Comparison of ENCODE assay signal across 11 mouse cellular contexts in genomic region chr19:58759423-58759822, GRCm38 (mm10). TPM values are rescaled to one million over a fixed set of nuclear protein-coding genes. Genes with fewer than 3 reads are reported as not detected.
DNase-seq lines count a peak whose midpoint lies in the region; ATAC-seq and TF ChIP-seq lines count a peak whose summit lies in the region.
"Had no signal": no experiment of that assay in that cellular context is flagged by ENCODE, and none has a peak within 500 bp of the region (broad histone marks: within the 10 kb centered on the region; RNA-seq: fewer than 3 reads in every experiment).

TSS of gene Pnliprp2 (plus strand) at chr19:58759719.

- DNase-seq in midbrain, embryonic 11.5 days (ENCODE audit: low spot score, missing footprints): peak; percentile 12
- peak; percentile 31 for DNase-seq in liver, adult 2 months (ENCODE audit: extremely low read depth, low read depth, low spot score)
- no peak for DNase-seq in left cerebral cortex, adult 18-20 months (ENCODE audit: low spot score in 2 of 2)
- no peak for DNase-seq in left cerebral cortex, postnatal 4 days
- DNase-seq: heart, adult 2 months had no signal

- no peak for ATAC-seq in midbrain, embryonic 11.5 days (ENCODE audit: low FRiP score)
- no peak for ATAC-seq in midbrain, embryonic 16.5 days
- ATAC-seq in intestine, embryonic 16.5 days: peak; percentile 93
- ATAC-seq in stomach, embryonic 16.5 days (ENCODE audit: insufficient read depth, low FRiP score): peak; percentile 94

- no peak within 1 kb of the TSS for H3K4me3 ChIP-seq in midbrain, embryonic 11.5 days (ENCODE audit: low read depth, low read length)
- no peak within 1 kb of the TSS for H3K4me3 ChIP-seq in midbrain, embryonic 16.5 days (ENCODE audit: low read depth, low read length)
- no peak within 1 kb of the TSS for H3K4me3 ChIP-seq in intestine, embryonic 16.5 days (ENCODE audit: low read length)
- H3K4me3 ChIP-seq in liver, adult 2 months (ENCODE audit: insufficient read depth, low read depth, low read length): no peak within 1 kb of the TSS
- no peak within 1 kb of the TSS for H3K4me3 ChIP-seq in stomach, embryonic 16.5 days (replicated peaks; ENCODE audit: low read length)
- H3K4me3 ChIP-seq: forebrain, embryonic 10.5 days; heart, adult 2 months; neural tube, embryonic 13.5 days had no signal

- no peaks in the 10 kb centered on the region for H3K79me2 ChIP-seq in liver, adult 2 months (ENCODE audit: control insufficient read depth, insufficient read depth, low read length)

- no peaks in the 10 kb centered on the region for H3K27me3 ChIP-seq in midbrain, embryonic 11.5 days (ENCODE audit: control insufficient read depth, insufficient read depth, low read length)
- no peaks in the 10 kb centered on the region for H3K27me3 ChIP-seq in midbrain, embryonic 16.5 days (ENCODE audit: control insufficient read depth, insufficient read depth, low read depth, low read length)
- H3K27me3 ChIP-seq in intestine, embryonic 16.5 days (replicated peaks; ENCODE audit: control insufficient read depth, insufficient read depth, low read length): no peaks in the 10 kb centered on the region
- H3K27me3 ChIP-seq in liver, adult 2 months (ENCODE audit: control insufficient read depth, insufficient read depth, low read length): no peaks in the 10 kb centered on the region
- no peaks in the 10 kb centered on the region for H3K27me3 ChIP-seq in stomach, embryonic 16.5 days (ENCODE audit: control insufficient read depth, insufficient read depth, low read length)

- no peaks in the 10 kb centered on the region for H3K9me3 ChIP-seq in midbrain, embryonic 11.5 days (ENCODE audit: control insufficient read depth, low read length)
- no peaks in the 10 kb centered on the region for H3K9me3 ChIP-seq in midbrain, embryonic 16.5 days (replicated peaks; ENCODE audit: control insufficient read depth, low read length, poor library complexity, severe bottlenecking)
- no peaks in the 10 kb centered on the region for H3K9me3 ChIP-seq in intestine, embryonic 16.5 days (ENCODE audit: control insufficient read depth, low read length)
- peaks cover 4% of the 10 kb centered on the region for H3K9me3 ChIP-seq in stomach, embryonic 16.5 days (replicated peaks; ENCODE audit: control insufficient read depth, low read length)
- H3K9me3 ChIP-seq: neural tube, embryonic 13.5 days had no signal

- no peaks in the 10 kb centered on the region for H3K4me1 ChIP-seq in midbrain, embryonic 11.5 days (ENCODE audit: control insufficient read depth, insufficient read depth, low read length)
- H3K4me1 ChIP-seq in midbrain, embryonic 16.5 days (ENCODE audit: control insufficient read depth, insufficient read depth, low read length): no peaks in the 10 kb centered on the region
- peaks cover 12% of the 10 kb centered on the region; the same call in 1 of the 2 replicates for H3K4me1 ChIP-seq in intestine, embryonic 16.5 days (ENCODE audit: control insufficient read depth, insufficient read depth, low read length)
- no peaks in the 10 kb centered on the region for H3K4me1 ChIP-seq in liver, adult 2 months (ENCODE audit: control insufficient read depth, insufficient read depth, low read length)
- no peaks in the 10 kb centered on the region for H3K4me1 ChIP-seq in stomach, embryonic 16.5 days (ENCODE audit: control insufficient read depth, insufficient read depth, low read length)

- H3K9ac ChIP-seq in midbrain, embryonic 11.5 days (ENCODE audit: low read length): no peak within 1 kb of the TSS
- H3K9ac ChIP-seq in midbrain, embryonic 16.5 days (ENCODE audit: low read depth, low read length): no peak within 1 kb of the TSS
- H3K9ac ChIP-seq in intestine, embryonic 16.5 days (ENCODE audit: low read depth, low read length): no peak within 1 kb of the TSS
- no peak within 1 kb of the TSS for H3K9ac ChIP-seq in liver, adult 2 months (ENCODE audit: low read depth, low read length)
- H3K9ac ChIP-seq in stomach, embryonic 16.5 days (ENCODE audit: low read length): no peak within 1 kb of the TSS
- H3K9ac ChIP-seq: neural tube, embryonic 13.5 days had no signal

- WGBS in midbrain, embryonic 11.5 days: 66% methylated on average over 9 of the region's 9 CpGs
- 66% methylated on average over 9 of the region's 9 CpGs for WGBS in midbrain, embryonic 16.5 days
- 40% methylated on average over 9 of the region's 9 CpGs for WGBS in intestine, embryonic 16.5 days
- WGBS in liver, adult 2 months: 34% methylated on average over 9 of the region's 9 CpGs
- 31% methylated on average over 9 of the region's 9 CpGs for WGBS in stomach, embryonic 16.5 days

- no peak within 1 kb of the TSS for H3K4me2 ChIP-seq in midbrain, embryonic 11.5 days
- no peak within 1 kb of the TSS for H3K4me2 ChIP-seq in midbrain, embryonic 16.5 days (ENCODE audit: low read length)
- peak within 1 kb of the TSS; percentile 24; the same call in 1 of the 2 replicates for H3K4me2 ChIP-seq in intestine, embryonic 16.5 days (ENCODE audit: low read depth, low read length)
- H3K4me2 ChIP-seq in stomach, embryonic 16.5 days (ENCODE audit: low read depth, low read length): no peak within 1 kb of the TSS
- H3K4me2 ChIP-seq: neural tube, embryonic 13.5 days had no signal

- intact Hi-C loops in left cerebral cortex, postnatal 4 days (cut with DNase I): no loop called here

- no peaks in the 10 kb centered on the region for H3K36me3 ChIP-seq in midbrain, embryonic 11.5 days (ENCODE audit: control insufficient read depth, insufficient read depth, low read length)
- H3K36me3 ChIP-seq in midbrain, embryonic 16.5 days (ENCODE audit: control insufficient read depth, insufficient read depth, low read length): no peaks in the 10 kb centered on the region
- no peaks in the 10 kb centered on the region for H3K36me3 ChIP-seq in intestine, embryonic 16.5 days (ENCODE audit: control insufficient read depth, insufficient read depth, low read length)
- H3K36me3 ChIP-seq in liver, adult 2 months (ENCODE audit: control insufficient read depth, insufficient read depth, low read length): no peaks in the 10 kb centered on the region
- H3K36me3 ChIP-seq in stomach, embryonic 16.5 days (ENCODE audit: control insufficient read depth, insufficient read depth, low read length): no peaks in the 10 kb centered on the region
- H3K36me3 ChIP-seq: forebrain, embryonic 10.5 days; neural tube, embryonic 13.5 days had no signal

- TF ChIP-seq POLR2A in liver, adult 2 months (IDR thresholded peaks at IDR 0.05; ENCODE audit: extremely low read depth, insufficient read depth, low read length): no peak

- H3K27ac ChIP-seq in midbrain, embryonic 11.5 days (ENCODE audit: low read depth, low read length): no peak within 1 kb of the TSS
- H3K27ac ChIP-seq in midbrain, embryonic 16.5 days (ENCODE audit: low read length): no peak within 1 kb of the TSS
- H3K27ac ChIP-seq in intestine, embryonic 16.5 days (ENCODE audit: low read length): peak within 1 kb of the TSS; percentile 66
- H3K27ac ChIP-seq in liver, adult 2 months (replicated peaks; ENCODE audit: insufficient read depth, low read depth, low read length): no peak within 1 kb of the TSS
- peak within 1 kb of the TSS; percentile 55; the same call in 1 of the 2 replicates for H3K27ac ChIP-seq in stomach, embryonic 16.5 days (ENCODE audit: low read length)
- H3K27ac ChIP-seq: forebrain, embryonic 10.5 days; heart, adult 2 months; macrophage; neural tube, embryonic 13.5 days had no signal

- TF ChIP-seq CTCF in liver, adult 2 months (IDR thresholded peaks at IDR 0.05; ENCODE audit: low read depth, low read length): no peak

RNA-seq across cellular contexts. Expression of gene Pnliprp2, which starts in this region (rescaled TPM):
- polyA plus RNA-seq in midbrain, embryonic 11.5 days (2014; fragmentation: Nextera tagmentation; extraction: Ambion mirVana): not detected in 2 replicates
- not detected in 2 replicates for polyA plus RNA-seq in midbrain, embryonic 16.5 days (2015; fragmentation: Nextera tagmentation; extraction: Ambion mirVana)
- polyA plus RNA-seq in intestine, embryonic 16.5 days (2015; fragmentation: Nextera tagmentation; extraction: Ambion mirVana): 13.6 and 25.5 TPM in 2 replicates
- total RNA-seq in liver, adult 2 months (2014; rRNA removed): 1.8 and 7.8 TPM in 2 replicates
- polyA plus RNA-seq in liver, adult 2 months (2012; rRNA removed): not detected in 2 replicates
- polyA plus RNA-seq in stomach, embryonic 16.5 days (2015; fragmentation: Nextera tagmentation; extraction: Ambion mirVana): 21.9 and 40.9 TPM in 2 replicates
- total RNA-seq in left cerebral cortex, adult 18-20 months (2021): not detected
- total RNA-seq in left cerebral cortex, postnatal 4 days (2021): under 1 TPM in 1 of 2 experiments, not detected in 1; 0.22 TPM
- total RNA-seq: heart, adult 2 months had no signal
- polyA plus RNA-seq: heart, adult 2 months; macrophage had no signal

Comparison
In these comparisons a context has a peak if more than half of its experiments do, and no peak if none do; other contexts are left out.
1. RNA of gene Pnliprp2 (polyA plus RNA-seq): 21.9 to 40.9 TPM in stomach, embryonic 16.5 days and 13.6 to 25.5 TPM in intestine, embryonic 16.5 days; not detected in midbrain, embryonic 16.5 days, not detected in midbrain, embryonic 11.5 days and not detected in liver, adult 2 months; every median in the first group is over 10 times any median in the second.
2. Peak in DNase-seq in midbrain, embryonic 11.5 days; RNA of the gene not detected or under 1 TPM.
3. ATAC-seq: peak in intestine, embryonic 16.5 days (single experiment) and stomach, embryonic 16.5 days (single experiment); none in midbrain, embryonic 11.5 days (single experiment) and midbrain, embryonic 16.5 days (single experiment).
4. H3K27ac ChIP-seq: peak in intestine, embryonic 16.5 days (single experiment) and stomach, embryonic 16.5 days (single experiment); none in midbrain, embryonic 11.5 days (single experiment), midbrain, embryonic 16.5 days (single experiment) and liver, adult 2 months (single experiment).